Mouse (Mus musculus): ENCODE measurements around the gene Washc2. TPM values are rescaled to one million over a fixed set of nuclear protein-coding genes. Genes with fewer than 3 reads are reported as not detected.

The Washc2 gene
- polyA plus RNA-seq, 1 experiment from 2014 or later = 47.5 TPM

Other genes starting within 250 kb of the Washc2 start
- 23.9 and 28.0 TPM in 2 replicates for gene Plxnd1, start 213.0 kb upstream of the Washc2 start, polyA plus RNA-seq (2016; fragmentation: Nextera tagmentation; extraction: Ambion mirVana)
- gene Tmcc1, start 14.6 kb upstream of the Washc2 start, polyA plus RNA-seq (2016; fragmentation: Nextera tagmentation; extraction: Ambion mirVana) = 14.8 and 16.2 TPM in 2 replicates
- 8.1 and 8.2 TPM in 2 replicates for gene Zfand4, start 56.2 kb downstream of the Washc2 start, polyA plus RNA-seq (2016; fragmentation: Nextera tagmentation; extraction: Ambion mirVana)
- gene March8, start 130.0 kb downstream of the Washc2 start, polyA plus RNA-seq (2016; fragmentation: Nextera tagmentation; extraction: Ambion mirVana) = 25.3 TPM in 2 replicates

Data from forebrain, embryonic 10.5 days (tissue).